Mouse (Mus musculus): ENCODE data around the gene Lhx4. TPM values are rescaled to one million over a fixed set of nuclear protein-coding genes. Genes with fewer than 3 reads are reported as not detected.

Gene Lhx4
- polyA plus RNA-seq, 1 experiment from 2014 or later: 4.3 TPM

GRCm38 (mm10) chr1:155689558-155689957, 61.9 kb downstream of the Lhx4 start:
- ATAC-seq: no peak
- H3K4me3 ChIP-seq (replicated peaks): no peak overlapping the region
- no peak overlapping the region for H3K9ac ChIP-seq (replicated peaks)
- no peaks in the 10 kb centered on the region; the same call in 1 of the 2 replicates for H3K36me3 ChIP-seq
- H3K4me1 ChIP-seq (replicated peaks): peaks cover 19% of the 10 kb centered on the region
- H3K27ac ChIP-seq: no peak overlapping the region
- H3K4me2 ChIP-seq (replicated peaks): no peak overlapping the region
- WGBS: 78% methylated on average over 5 of the region's 5 CpGs
- H3K27me3 ChIP-seq: no peaks in the 10 kb centered on the region
- H3K9me3 ChIP-seq: no peaks in the 10 kb centered on the region

GRCm38 (mm10) chr1:155689141-155689540, 62.3 kb downstream of the Lhx4 start:
- Histone ChIP-seq H3K4me3 (replicated peaks) (no peak overlapping the region), H3K27ac (no peak overlapping the region), H3K4me2 (replicated peaks) (no peak overlapping the region), H3K9me3 (no peaks in the 10 kb centered on the region), H3K36me3 (no peaks in the 10 kb centered on the region; the same call in 1 of the 2 replicates), H3K9ac (replicated peaks) (no peak overlapping the region), H3K4me1 (replicated peaks) (peaks cover 19% of the 10 kb centered on the region), H3K27me3 (no peaks in the 10 kb centered on the region)
- no peak for ATAC-seq
- 76% methylated on average over 4 of the region's 4 CpGs for WGBS

GRCm38 (mm10) chr1:155686816-155687215, 64.7 kb downstream of the Lhx4 start:
- Histone ChIP-seq H3K4me2 (replicated peaks) (no peak overlapping the region), H3K27me3 (no peaks in the 10 kb centered on the region), H3K4me1 (replicated peaks) (peaks cover 10% of the 10 kb centered on the region), H3K9me3 (no peaks in the 10 kb centered on the region), H3K27ac (no peak overlapping the region), H3K4me3 (replicated peaks) (no peak overlapping the region), H3K36me3 (no peaks in the 10 kb centered on the region; the same call in 1 of the 2 replicates), H3K9ac (replicated peaks) (no peak overlapping the region)
- WGBS: 84% methylated on average over 15 of the region's 15 CpGs
- no peak for ATAC-seq

GRCm38 (mm10) chr1:155681116-155681799, 70.2 kb downstream of the Lhx4 start:
- Histone ChIP-seq H3K27ac (peak overlapping the region; percentile 77), H3K9me3 (no peaks in the 10 kb centered on the region), H3K9ac (replicated peaks) (no peak overlapping the region), H3K4me3 (replicated peaks) (no peak overlapping the region), H3K27me3 (no peaks in the 10 kb centered on the region), H3K4me2 (replicated peaks) (peak overlapping the region; percentile 3; the same call in 1 of the 2 replicates), H3K4me1 (replicated peaks) (peaks cover 18% of the 10 kb centered on the region), H3K36me3 (no peaks in the 10 kb centered on the region)
- 37% methylated on average over 10 of the region's 10 CpGs for WGBS
- peak; percentile 82 for ATAC-seq

GRCm38 (mm10) chr1:155675570-155675969, 75.9 kb downstream of the Lhx4 start:
- no peak for ATAC-seq
- H3K9me3 ChIP-seq: no peaks in the 10 kb centered on the region
- H3K27me3 ChIP-seq: no peaks in the 10 kb centered on the region
- H3K9ac ChIP-seq (replicated peaks): no peak overlapping the region
- peaks cover under 1% of the 10 kb centered on the region; the same call in 1 of the 2 replicates for H3K4me1 ChIP-seq (replicated peaks)
- no peak overlapping the region for H3K4me3 ChIP-seq (replicated peaks)
- no peak overlapping the region for H3K27ac ChIP-seq
- WGBS: 94% methylated on average over 6 of the region's 6 CpGs
- H3K4me2 ChIP-seq (replicated peaks): no peak overlapping the region
- H3K36me3 ChIP-seq: no peaks in the 10 kb centered on the region

GRCm38 (mm10) chr1:155663994-155664393, 87.5 kb downstream of the Lhx4 start:
- H3K4me3 ChIP-seq (replicated peaks): no peak overlapping the region
- no peaks in the 10 kb centered on the region for H3K4me1 ChIP-seq (replicated peaks)
- no peak for ATAC-seq
- WGBS: 87% methylated on average over 5 of the region's 5 CpGs
- H3K36me3 ChIP-seq: no peaks in the 10 kb centered on the region
- H3K9ac ChIP-seq (replicated peaks): no peak overlapping the region
- no peaks in the 10 kb centered on the region for H3K9me3 ChIP-seq
- no peaks in the 10 kb centered on the region for H3K27me3 ChIP-seq
- no peak overlapping the region for H3K27ac ChIP-seq
- no peak overlapping the region for H3K4me2 ChIP-seq (replicated peaks)

GRCm38 (mm10) chr1:155656321-155656720, 95.2 kb downstream of the Lhx4 start:
- H3K9me3 ChIP-seq: no peaks in the 10 kb centered on the region
- no peak overlapping the region for H3K9ac ChIP-seq (replicated peaks)
- ATAC-seq: no peak
- H3K4me2 ChIP-seq (replicated peaks): no peak overlapping the region
- peaks cover 9% of the 10 kb centered on the region; the same call in 1 of the 2 replicates for H3K27me3 ChIP-seq
- no peaks in the 10 kb centered on the region for H3K36me3 ChIP-seq
- no peak overlapping the region for H3K27ac ChIP-seq
- no peak overlapping the region for H3K4me3 ChIP-seq (replicated peaks)
- peaks cover 12% of the 10 kb centered on the region for H3K4me1 ChIP-seq (replicated peaks)
- WGBS: 39% methylated on average over 5 of the region's 5 CpGs

- Histone ChIP-seq H3K9ac (replicated peaks) (no peak overlapping the region), H3K4me2 (replicated peaks) (no peak overlapping the region)
- WGBS: 6% methylated on average over 3 of the region's 3 CpGs
These were observed 96.5 kb downstream of the Lhx4 start for GRCm38 (mm10) chr1:155654961-155655360.

GRCm38 (mm10) chr1:155650121-155650846, 101.2 kb downstream of the Lhx4 start:
- H3K36me3 ChIP-seq: no peaks in the 10 kb centered on the region
- H3K9me3 ChIP-seq: no peaks in the 10 kb centered on the region
- ATAC-seq: no peak
- peaks cover 6% of the 10 kb centered on the region; the same call in 1 of the 2 replicates for H3K27me3 ChIP-seq
- no peak overlapping the region for H3K27ac ChIP-seq
- WGBS: 51% methylated on average over 9 of the region's 9 CpGs
- peaks cover 28% of the 10 kb centered on the region for H3K4me1 ChIP-seq (replicated peaks)
- H3K9ac ChIP-seq (replicated peaks): no peak overlapping the region
- H3K4me2 ChIP-seq (replicated peaks): no peak overlapping the region
- no peak overlapping the region for H3K4me3 ChIP-seq (replicated peaks)

More at GRCm38 (mm10) chr1:155654961-155655360, 96.5 kb downstream of the Lhx4 start:
- Histone ChIP-seq H3K4me1 (replicated peaks) (peaks cover 21% of the 10 kb centered on the region), H3K27ac (peak overlapping the region; percentile 10; the same call in 1 of the 2 replicates), H3K27me3 (peaks cover 9% of the 10 kb centered on the region; the same call in 1 of the 2 replicates), H3K4me3 (replicated peaks) (no peak overlapping the region), H3K36me3 (no peaks in the 10 kb centered on the region), H3K9me3 (no peaks in the 10 kb centered on the region)
- ATAC-seq: peak; percentile 50; the same call in 1 of the 2 replicates

Other genes with a start within 250 kb of the Lhx4 start
- 63.2 and 73.6 TPM in 2 replicates for gene Acbd6, start 193.6 kb downstream of the Lhx4 start, polyA plus RNA-seq (2015; fragmentation: Nextera tagmentation; extraction: Ambion mirVana)
- gene Qsox1, start 61.2 kb upstream of the Lhx4 start, polyA plus RNA-seq (2015; fragmentation: Nextera tagmentation; extraction: Ambion mirVana): 18.0 and 21.1 TPM in 2 replicates
- 11.0 and 11.2 TPM in 2 replicates for gene Cep350, start 221.6 kb upstream of the Lhx4 start, polyA plus RNA-seq (2015; fragmentation: Nextera tagmentation; extraction: Ambion mirVana)